Mouse (Mus musculus) adrenal gland (tissue): ENCODE measurements at regions not wholly inside any gene's neighbourhood (a gene's known extent, or its start where the extent isn't known, plus 50 kb on each side); places are given as distances from the start of the nearest gene placed in this dataset.

ENCODE experiments used
- intact Hi-C: fragments of 180-260 bp; cut with DNase I; formaldehyde crosslinking; loops from one replicate; pipeline ENCODE4 v1.15.1; 2025

- intact Hi-C loops, result no loop called here
Measured at GRCm38 (mm10) chr16:92943901-92944300, 118.0 kb upstream of the Runx1 start.

DNA sequence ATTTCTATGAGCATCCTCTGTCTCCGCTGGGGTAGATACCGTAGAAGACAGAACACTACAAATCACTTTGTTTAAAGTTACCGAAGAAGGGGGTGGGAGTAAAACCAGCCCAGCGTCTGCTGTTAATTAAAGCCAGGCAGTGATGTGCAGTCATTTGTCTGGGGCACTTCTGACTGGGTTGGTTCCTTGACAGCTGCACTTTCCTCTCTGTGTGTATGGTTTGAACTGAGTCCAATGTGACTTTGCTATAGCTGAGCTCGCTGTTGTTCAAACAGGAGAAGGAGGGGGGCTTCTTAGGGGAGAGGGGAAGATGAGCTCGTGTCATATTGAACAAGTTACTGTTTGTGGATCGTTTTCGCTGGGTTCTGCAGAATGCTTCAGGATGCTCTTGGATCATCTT is 113.7 kb upstream of the Runx1 start:
- intact Hi-C loops, result no loop called here

DNA sequence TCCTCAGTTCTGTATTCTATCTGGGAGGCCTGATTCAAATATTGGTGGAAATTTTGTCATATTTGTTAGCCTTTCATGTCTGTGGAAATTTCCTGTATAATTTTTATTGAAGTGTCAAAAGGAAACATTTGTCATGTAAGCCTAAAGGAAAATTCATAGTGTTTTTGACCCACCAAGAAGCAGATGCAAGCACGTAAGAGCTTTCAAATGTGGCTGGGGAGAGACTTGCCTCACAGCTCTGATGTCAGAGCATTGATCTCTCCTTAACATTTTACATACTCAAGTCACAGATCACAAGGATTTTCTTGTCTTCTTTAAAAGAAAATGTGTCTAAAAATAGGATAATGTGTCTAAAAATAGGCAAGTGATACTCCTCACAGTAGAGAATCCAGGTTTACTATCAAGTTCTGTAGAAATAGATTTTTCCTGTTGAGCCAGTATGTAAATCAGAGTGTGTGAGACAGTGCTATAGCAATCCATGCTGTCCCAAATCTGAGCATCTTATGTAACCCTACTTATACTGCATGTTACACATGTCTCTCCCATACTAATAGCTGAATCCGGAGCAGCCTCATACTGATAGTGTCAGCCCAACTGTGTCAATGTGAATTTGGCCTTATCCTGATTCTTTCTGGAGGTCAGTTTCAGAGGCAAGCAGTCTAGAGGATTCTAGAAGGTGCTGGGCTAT is 110.0 kb upstream of the Runx1 start:
- intact Hi-C loops, result no loop called here

DNA sequence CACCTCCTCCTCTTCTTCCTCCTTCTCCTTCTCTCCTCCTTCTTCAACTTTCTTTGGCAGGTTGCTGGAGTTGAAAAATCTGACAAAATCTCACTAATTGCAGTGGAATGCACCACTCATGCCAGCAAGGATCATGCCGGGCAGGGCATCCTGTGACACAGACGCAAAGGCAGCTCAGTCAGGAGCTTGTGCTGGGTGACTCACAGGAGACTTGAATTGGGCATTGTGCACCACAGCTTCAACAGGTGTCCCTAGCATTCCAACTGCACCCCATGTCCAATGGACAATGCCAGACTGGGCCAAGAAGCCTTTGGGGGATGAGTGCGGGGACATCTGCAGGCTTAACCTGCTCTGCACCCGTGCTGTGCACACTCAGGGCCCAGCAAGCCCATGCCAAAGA is 104.2 kb upstream of the Runx1 start:
- intact Hi-C loops, result no loop called here

DNA sequence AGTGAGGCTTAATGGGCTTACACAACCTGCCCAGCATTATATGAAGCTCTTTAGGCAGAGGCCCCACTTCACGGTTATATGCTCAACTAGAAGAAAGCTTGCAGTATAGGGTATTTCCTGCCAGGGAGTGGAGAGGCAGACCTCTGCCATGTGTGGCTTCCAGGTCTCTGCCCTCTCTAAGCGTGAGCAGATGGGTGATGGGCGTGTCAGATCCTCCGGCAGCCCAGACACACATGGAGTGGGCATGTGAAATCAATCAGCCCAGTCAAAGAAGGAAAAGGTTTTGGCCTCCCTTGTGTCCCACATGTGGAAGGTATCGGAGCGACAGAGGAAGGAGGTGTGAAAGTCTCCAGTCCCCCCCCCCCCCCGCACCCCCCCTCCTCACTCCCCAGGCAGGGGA is 102.3 kb upstream of the Runx1 start:
- intact Hi-C loops, result no loop called here

DNA sequence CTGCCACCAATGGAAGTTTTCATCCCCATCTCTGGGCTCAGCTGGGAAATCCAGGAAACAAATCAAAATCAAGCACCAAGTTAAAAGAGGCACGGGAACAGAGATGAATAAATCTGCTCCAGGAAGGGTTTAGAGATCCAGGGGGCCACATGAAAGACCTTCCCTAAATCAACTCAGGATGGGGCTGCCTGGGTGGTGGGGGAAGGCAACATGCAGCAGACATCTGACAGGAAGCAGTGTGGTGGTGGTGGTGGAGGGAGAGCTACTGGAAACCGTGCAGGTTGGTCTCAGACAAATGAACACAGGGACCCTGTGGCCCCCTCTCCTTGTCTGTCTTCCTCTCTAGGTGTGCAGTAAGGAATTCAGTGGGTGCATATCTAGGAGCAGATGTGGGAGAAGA is 101.7 kb upstream of the Runx1 start:
- intact Hi-C loops, result no loop called here

GRCm38 (mm10) chr16:92926853-92927252 is 100.9 kb upstream of the Runx1 start:
- intact Hi-C loops, result no loop called here

- intact Hi-C loops, result no loop called here
Measured at GRCm38 (mm10) chr16:92920947-92921346, 95.0 kb upstream of the Runx1 start.

DNA sequence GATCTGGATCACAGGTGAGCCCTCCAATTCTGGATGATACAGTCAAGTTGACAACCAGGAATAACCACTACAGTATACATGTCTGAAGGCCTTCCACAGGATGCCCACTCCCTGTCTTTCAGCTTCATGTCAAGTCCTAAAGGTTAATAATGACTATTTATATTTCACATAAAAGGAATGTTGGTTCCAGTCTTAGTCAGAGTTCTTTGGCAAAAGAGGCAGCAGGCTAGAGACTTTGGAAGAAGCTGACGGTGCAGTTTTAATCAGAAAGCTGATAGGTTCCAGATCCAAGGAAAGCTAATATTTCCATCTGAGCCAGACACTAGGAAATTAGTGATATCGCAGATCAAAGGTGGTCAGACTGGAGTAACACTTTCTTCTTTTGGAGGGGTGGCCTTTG is 91.4 kb upstream of the Runx1 start:
- intact Hi-C loops, result no loop called here

- intact Hi-C loops, result no loop called here
Measured at GRCm38 (mm10) chr16:92915651-92916050, 89.7 kb upstream of the Runx1 start.

DNA sequence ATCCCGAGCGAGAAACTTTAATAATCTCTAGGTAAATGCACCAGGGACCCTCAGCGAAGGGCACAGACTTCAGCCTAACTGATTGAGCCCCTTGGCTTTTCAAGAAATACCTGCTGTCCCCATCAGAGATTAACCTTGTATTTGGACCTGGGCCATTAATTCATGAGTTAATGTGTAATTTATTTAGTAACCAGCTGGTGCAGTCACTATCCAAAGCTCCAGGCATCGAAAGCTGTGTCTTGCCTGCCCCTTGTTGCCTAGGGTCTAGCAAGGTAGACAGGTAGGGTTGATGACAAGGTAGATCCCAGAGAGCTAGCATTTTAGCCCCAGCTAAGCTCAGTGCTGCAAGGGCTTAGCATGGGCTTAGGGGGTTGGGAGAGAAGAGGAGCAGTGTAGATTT is 80.9 kb upstream of the Runx1 start:
- intact Hi-C loops, result no loop called here

DNA sequence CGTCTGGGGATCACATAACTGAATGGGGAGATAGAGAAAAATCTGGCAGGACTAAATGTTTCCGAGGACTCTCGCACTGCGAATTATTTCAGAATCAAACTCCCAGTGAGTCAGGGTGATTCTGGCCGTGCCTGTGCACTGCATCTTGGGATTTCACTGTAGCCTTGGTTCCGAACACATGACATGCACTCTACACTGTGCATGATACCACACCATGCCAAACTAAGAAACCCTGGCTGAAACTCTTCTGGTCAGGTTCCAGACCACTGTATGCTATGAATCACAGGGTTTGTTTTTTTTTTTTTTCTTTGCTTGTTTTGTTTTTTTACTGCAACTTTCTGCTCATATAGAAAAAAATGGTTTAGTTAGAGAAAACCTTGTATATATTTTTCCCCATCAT is 79.7 kb upstream of the Runx1 start:
- intact Hi-C loops, result no loop called here

DNA sequence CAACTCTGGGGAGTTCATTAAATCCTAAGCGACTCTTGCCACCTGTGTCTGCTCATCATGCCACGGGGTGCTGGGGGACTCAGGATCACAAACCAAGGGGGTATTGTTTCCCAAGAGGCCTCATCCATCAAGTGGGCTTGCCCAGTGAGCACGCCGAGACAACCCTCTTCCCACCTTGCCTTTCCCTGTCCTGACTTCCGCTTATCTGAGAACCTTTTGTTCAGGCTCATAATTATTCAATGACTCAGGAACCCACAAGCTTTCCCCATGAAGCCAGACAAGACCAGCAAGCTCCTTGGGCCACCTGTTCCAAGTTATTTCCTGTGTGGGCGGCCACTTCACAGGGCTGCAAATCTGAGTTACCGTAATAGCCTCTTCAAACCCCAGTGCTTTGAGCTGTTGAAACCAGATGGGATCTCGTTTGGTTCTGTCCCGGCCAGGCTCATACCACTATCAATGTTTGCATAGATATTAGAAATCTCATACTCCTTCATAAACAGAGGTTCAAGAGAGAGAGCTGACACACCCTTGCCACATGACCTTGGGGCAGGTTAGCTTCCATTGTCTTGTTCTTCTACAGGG is 78.0 kb upstream of the Runx1 start:
- intact Hi-C loops, result no loop called here

DNA sequence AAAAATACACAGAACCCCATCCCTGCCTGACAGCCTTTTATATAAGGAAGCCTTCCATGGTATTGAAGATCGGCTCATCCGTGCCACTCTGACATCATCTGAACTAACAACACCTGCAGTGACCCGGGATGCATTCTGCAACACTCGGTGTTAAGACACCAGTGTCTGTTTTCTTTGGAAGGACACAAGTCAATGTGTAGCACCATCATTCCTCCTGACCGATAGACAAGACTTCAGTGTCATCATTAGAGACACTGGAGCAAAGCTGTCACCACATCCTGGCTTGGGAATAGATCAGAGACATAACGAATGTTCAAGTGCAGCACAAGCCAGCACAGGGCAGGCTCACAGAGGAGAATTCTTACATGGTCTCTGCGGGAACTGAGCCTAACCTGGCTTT is 77.5 kb upstream of the Runx1 start:
- intact Hi-C loops, result no loop called here

- intact Hi-C loops, result no loop called here
Measured at GRCm38 (mm10) chr16:92899704-92900103, 73.8 kb upstream of the Runx1 start.

DNA sequence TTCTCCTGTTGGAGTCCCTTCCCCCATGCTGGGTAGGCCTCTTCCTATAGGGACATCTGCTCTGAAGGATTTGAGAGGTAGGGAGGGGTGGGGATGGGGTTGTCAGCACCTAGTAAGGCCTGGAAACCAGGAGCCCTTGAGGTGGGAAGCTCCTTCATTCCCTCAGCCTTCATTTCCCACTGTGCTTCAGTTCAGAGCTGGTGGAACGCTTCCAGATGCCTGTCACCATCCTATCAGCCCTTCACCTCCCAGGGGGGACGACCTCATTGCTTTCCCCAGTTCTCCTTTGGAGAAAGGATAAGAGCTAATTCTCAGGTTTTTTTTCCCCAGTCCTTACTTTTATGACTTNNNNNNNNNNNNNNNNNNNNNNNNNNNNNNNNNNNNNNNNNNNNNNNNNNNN is 65.8 kb upstream of the Runx1 start:
- intact Hi-C loops, result no loop called here

DNA sequence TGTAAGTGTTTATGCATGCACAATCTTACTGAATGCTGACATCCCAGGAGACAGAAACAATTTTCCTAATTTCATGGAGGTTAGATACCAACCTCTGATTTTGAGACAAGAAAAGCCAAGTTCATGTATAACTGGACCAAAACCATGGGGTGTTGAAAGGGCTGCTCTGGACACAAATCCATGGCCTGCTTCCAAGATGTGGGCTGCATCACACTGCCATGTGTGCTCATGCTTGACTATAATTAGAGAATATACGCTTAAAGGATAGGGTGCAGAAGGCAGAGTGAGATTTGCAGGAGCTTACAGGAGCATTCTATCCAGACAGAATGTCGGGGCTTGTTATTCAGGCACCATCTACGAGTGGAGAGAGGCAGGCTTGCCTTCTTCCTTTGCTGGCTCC is 64.8 kb upstream of the Runx1 start:
- intact Hi-C loops, result no loop called here

DNA sequence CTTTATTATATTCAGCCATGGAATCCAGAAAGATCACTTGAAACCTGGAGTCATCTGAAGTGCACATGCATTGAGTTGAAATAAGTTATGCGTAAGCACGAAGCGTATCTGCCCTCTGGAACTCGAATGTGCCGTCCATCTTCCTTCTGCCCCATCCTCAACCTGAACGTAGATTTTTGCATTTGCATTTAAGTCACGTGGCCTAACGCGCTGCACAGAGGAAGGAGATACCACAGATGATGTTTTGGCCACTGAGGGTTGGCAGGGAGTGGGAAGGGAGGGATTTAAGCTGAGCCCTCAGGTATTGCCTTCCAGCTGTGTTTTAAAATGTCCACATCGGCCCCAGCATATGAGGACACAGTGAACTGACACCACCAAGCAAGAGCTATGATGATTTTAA is 63.6 kb upstream of the Runx1 start:
- intact Hi-C loops, result no loop called here

- intact Hi-C loops, result no loop called here
Measured at GRCm38 (mm10) chr16:92886226-92886625, 60.3 kb upstream of the Runx1 start.

- intact Hi-C loops, result no loop called here
Measured at GRCm38 (mm10) chr16:92883821-92884272, 57.9 kb upstream of the Runx1 start.

DNA sequence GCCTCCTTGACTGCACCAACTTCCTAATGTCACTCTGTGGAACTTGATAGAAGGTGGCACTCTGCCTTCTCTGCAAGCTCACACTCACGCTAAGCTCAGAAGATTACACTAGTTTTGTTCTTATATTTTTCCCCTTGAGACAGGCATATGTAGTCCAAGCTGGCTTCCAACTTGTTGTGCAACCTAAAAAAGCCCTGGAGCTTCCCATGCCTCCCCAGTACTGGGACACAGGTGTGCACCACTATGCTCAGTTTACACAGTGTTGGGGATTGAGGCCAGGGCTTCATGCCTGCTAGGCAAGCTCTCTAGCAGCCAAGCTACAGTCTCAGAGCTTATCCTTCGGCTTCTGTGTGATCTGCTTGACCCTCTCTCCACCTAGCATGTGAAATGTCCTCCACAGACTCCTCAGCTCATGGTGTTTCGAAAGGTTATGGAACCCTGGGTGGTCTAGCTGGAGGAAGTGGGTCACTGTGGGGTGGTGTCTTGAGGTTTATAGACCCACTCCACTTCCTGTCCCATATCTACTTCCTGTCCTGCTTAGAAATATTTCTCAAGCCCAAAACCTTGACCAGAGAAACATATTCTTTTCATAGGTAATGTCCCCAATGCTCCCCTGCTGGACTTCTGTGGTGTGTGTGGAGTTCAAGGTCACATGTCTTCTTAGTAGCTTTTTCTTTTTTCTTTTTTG is 54.6 kb upstream of the Runx1 start:
- intact Hi-C loops, result no loop called here

GRCm38 (mm10) chr16:92878081-92878480 is 52.1 kb upstream of the Runx1 start:
- intact Hi-C loops, result no loop called here
